Mouse (Mus musculus) midbrain, embryonic 11.5 days (tissue): ENCODE data around the gene Tbc1d24. TPM values are rescaled to one million over a fixed set of nuclear protein-coding genes. Genes with fewer than 3 reads are reported as not detected.

Experiments used
- ATAC-seq: fragments of 200-750 bp; cut with Nextera tagmentation; 2 replicates; pipeline ENCODE4 v1.8.0; 2017; ENCODE audit warnings: moderate TSS enrichment, moderate library complexity; ENCODE audit not compliant: low FRiP score
- DNase-seq: peaks from one replicate; pipeline ENCODE4 v3.0.0; 2015; ENCODE audit warnings: low spot score; ENCODE audit errors: missing footprints
- H3K27ac ChIP-seq: fragments of 300-500 bp; sonication (generic); 2 replicates; pipeline ENCODE4 v1.5.1; 2014; ENCODE audit warnings: low read depth, low read length
- H3K27me3 ChIP-seq: fragments of 300-500 bp; sonication (generic); 2 replicates; pipeline ENCODE4 v1.6.1; 2014; ENCODE audit warnings: mild to moderate bottlenecking, low read length, moderate library complexity, mixed read lengths; ENCODE audit not compliant: control insufficient read depth, insufficient read depth
- H3K36me3 ChIP-seq: fragments of 300-500 bp; sonication (generic); 2 replicates; pipeline ENCODE4 v1.6.1; 2014; ENCODE audit warnings: mild to moderate bottlenecking, low read length, moderate library complexity, mixed read lengths; ENCODE audit not compliant: control insufficient read depth, insufficient read depth
- H3K4me1 ChIP-seq: fragments of 300-500 bp; sonication (generic); 2 replicates; pipeline ENCODE4 v1.6.1; 2014; ENCODE audit warnings: low read length; ENCODE audit not compliant: control insufficient read depth, insufficient read depth
- H3K4me2 ChIP-seq: fragments of 300-500 bp; sonication (generic); 2 replicates; pipeline ENCODE4 v1.6.1; 2014; ENCODE audit warnings: mild to moderate bottlenecking, moderate library complexity
- H3K4me3 ChIP-seq: fragments of 300-500 bp; sonication (generic); 2 replicates; pipeline ENCODE4 v1.5.1; 2014; ENCODE audit warnings: low read depth, low read length
- H3K9ac ChIP-seq: fragments of 300-500 bp; sonication (generic); 2 replicates; pipeline ENCODE4 v1.6.1; 2014; ENCODE audit warnings: low read length
- H3K9me3 ChIP-seq: fragments of 300-500 bp; sonication (generic); 2 replicates; pipeline ENCODE4 v1.6.1; 2016; ENCODE audit warnings: low read length; ENCODE audit not compliant: control insufficient read depth
- WGBS: fragments of 180-500 bp; shearing (Covaris S2); extraction: QIAGEN DNeasy Blood & Tissue Kit; methylation state at CpG from one replicate; pipeline ENCODE4 v1.1.7; 2014; 5-methylcytosine and 5-hydroxymethylcytosine counted together
- polyA plus RNA-seq: library from polyadenylated mRNA; unstranded; fragments of >200 nt; fragmentation: Nextera tagmentation; extraction: Ambion mirVana; gene quantifications from 2 replicates; pipeline ENCODE4 v1.2.1, GENCODE M21; 2014

The Tbc1d24 gene
- polyA plus RNA-seq, 1 experiment from 2014 or later, result 7.3 TPM

DNA sequence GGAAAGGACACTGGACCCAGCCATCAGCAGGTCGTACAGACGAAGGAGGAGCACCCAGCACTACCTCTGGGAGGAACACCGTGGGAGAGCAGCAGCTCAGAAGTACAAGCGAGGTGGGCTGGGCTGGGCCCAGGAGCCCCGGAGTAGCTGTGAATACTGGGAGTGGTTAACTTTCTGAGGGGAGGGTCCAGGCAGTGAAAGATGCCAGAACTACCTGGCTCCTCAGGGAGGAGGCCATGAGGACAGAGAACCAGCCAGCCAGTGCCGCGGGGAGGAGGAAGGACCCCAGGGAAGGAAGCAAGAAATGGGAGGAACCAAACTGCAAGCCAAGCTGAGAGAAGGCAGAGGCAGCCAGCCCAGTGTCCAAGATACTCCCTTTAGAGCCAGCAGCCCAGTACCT, 22.6 kb upstream of the Tbc1d24 start:
- no peaks in the 10 kb centered on the region for H3K4me1 ChIP-seq
- ATAC-seq, result no peak
- no peak overlapping the region for H3K4me3 ChIP-seq
- peaks cover 51% of the 10 kb centered on the region for H3K36me3 ChIP-seq
- H3K27ac ChIP-seq, result no peak overlapping the region
- H3K9ac ChIP-seq, result no peak overlapping the region
- no peak for DNase-seq
- no peak overlapping the region for H3K4me2 ChIP-seq
- no peaks in the 10 kb centered on the region for H3K27me3 ChIP-seq
- 90% methylated on average over 7 of the region's 7 CpGs for WGBS
- no peaks in the 10 kb centered on the region for H3K9me3 ChIP-seq

DNA sequence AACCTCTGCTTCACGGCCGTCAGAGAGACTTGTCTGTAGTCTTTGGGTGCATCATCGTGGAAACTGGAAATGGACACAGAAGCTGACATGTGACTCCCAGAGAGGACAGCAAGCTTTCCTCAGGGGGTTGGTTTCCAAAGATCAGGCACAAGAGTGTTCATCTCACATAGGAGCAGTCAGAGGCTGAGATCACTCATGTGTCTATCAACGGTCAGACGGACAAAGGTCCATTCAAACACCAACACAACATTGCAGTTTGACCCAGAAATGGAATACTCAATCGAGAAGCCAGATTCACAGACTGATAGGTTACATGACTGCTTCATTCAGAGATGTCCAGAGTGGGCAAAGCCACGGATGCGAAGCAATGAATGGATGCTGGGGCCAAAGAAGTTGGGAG, 21.4 kb upstream of the Tbc1d24 start:
- H3K27ac ChIP-seq, result no peak overlapping the region
- H3K9me3 ChIP-seq, result no peaks in the 10 kb centered on the region
- WGBS, result 91% methylated on average over 8 of the region's 8 CpGs
- DNase-seq, result no peak
- H3K4me1 ChIP-seq, result no peaks in the 10 kb centered on the region
- no peak overlapping the region for H3K4me2 ChIP-seq
- no peaks in the 10 kb centered on the region for H3K27me3 ChIP-seq
- no peak for ATAC-seq
- no peak overlapping the region for H3K4me3 ChIP-seq
- H3K36me3 ChIP-seq, result peaks cover 47% of the 10 kb centered on the region
- H3K9ac ChIP-seq, result no peak overlapping the region

GRCm38 (mm10) chr17:24225851-24226250, 20.5 kb upstream of the Tbc1d24 start:
- Histone ChIP-seq H3K9me3 (no peaks in the 10 kb centered on the region), H3K4me3 (no peak overlapping the region), H3K36me3 (peaks cover 42% of the 10 kb centered on the region), H3K4me2 (no peak overlapping the region), H3K9ac (no peak overlapping the region), H3K27me3 (no peaks in the 10 kb centered on the region), H3K4me1 (no peaks in the 10 kb centered on the region), H3K27ac (no peak overlapping the region)
- no peak for DNase-seq
- no peak for ATAC-seq
- WGBS, result 92% methylated on average over 5 of the region's 5 CpGs

- 88% methylated on average over 10 of the region's 10 CpGs for WGBS
Observed at GRCm38 (mm10) chr17:24224741-24225140, 19.4 kb upstream of the Tbc1d24 start.

GRCm38 (mm10) chr17:24223513-24223912, 18.2 kb upstream of the Tbc1d24 start:
- DNase-seq (no peak), ATAC-seq (no peak)
- Histone ChIP-seq H3K4me1 (peaks cover 10% of the 10 kb centered on the region), H3K36me3 (peaks cover 36% of the 10 kb centered on the region), H3K27me3 (no peaks in the 10 kb centered on the region), H3K9ac (no peak overlapping the region), H3K4me2 (no peak overlapping the region), H3K9me3 (no peaks in the 10 kb centered on the region), H3K4me3 (no peak overlapping the region), H3K27ac (no peak overlapping the region)
- 96% methylated on average over 5 of the region's 5 CpGs for WGBS

More at GRCm38 (mm10) chr17:24224741-24225140, 19.4 kb upstream of the Tbc1d24 start:
- DNase-seq (no peak), ATAC-seq (no peak)
- no peaks in the 10 kb centered on the region for H3K9me3 ChIP-seq
- no peak overlapping the region for H3K4me2 ChIP-seq
- H3K36me3 ChIP-seq, result peaks cover 42% of the 10 kb centered on the region
- H3K9ac ChIP-seq, result no peak overlapping the region
- peaks cover 4% of the 10 kb centered on the region for H3K4me1 ChIP-seq
- no peaks in the 10 kb centered on the region for H3K27me3 ChIP-seq
- H3K4me3 ChIP-seq, result no peak overlapping the region
- no peak overlapping the region for H3K27ac ChIP-seq

DNA sequence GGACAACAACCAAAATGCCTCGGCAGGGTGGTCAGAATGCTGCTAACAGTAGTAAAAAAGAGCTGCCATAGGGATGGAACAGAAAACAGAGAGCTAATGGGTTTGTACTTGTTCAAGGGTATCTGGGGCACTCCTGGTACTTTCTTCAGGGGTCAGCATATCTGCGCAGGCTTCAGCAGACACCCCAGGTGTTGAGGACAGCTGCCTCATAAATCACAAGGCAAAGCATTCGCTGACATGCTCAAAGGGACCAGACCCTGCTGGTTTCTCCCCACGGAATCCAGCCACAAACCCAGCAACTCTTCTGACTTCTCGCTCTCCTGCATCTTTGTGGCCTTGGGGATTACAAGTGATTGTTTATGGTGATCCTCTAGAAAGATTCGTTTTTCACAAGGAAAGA, 17.3 kb upstream of the Tbc1d24 start:
- Histone ChIP-seq H3K4me3 (no peak overlapping the region), H3K9me3 (no peaks in the 10 kb centered on the region), H3K27ac (no peak overlapping the region), H3K9ac (no peak overlapping the region), H3K4me1 (peaks cover 10% of the 10 kb centered on the region), H3K4me2 (no peak overlapping the region), H3K27me3 (no peaks in the 10 kb centered on the region), H3K36me3 (peaks cover 30% of the 10 kb centered on the region)
- DNase-seq (no peak), ATAC-seq (no peak)
- 78% methylated on average over 6 of the region's 6 CpGs for WGBS

GRCm38 (mm10) chr17:24220435-24221411, 15.4 kb upstream of the Tbc1d24 start, which contains the start of gene Tedc2:
TSS of gene Tedc2 (minus strand) at chr17:24220851.
- DNase-seq (peak; percentile 99), ATAC-seq (peak; percentile 93)
- Histone ChIP-seq H3K4me2 (peak within 1 kb of the TSS; percentile 80), H3K4me3 (peak within 1 kb of the TSS; percentile 80), H3K9ac (peak within 1 kb of the TSS; percentile 84), H3K27me3 (no peaks in the 10 kb centered on the region), H3K9me3 (no peaks in the 10 kb centered on the region), H3K27ac (no peak within 1 kb of the TSS; the same call in 1 of the 2 replicates), H3K36me3 (peaks cover 22% of the 10 kb centered on the region), H3K4me1 (peaks cover 10% of the 10 kb centered on the region)
- WGBS, result 5% methylated on average over 41 of the region's 41 CpGs

GRCm38 (mm10) chr17:24216836-24217235, 11.5 kb upstream of the Tbc1d24 start:
- H3K4me1 ChIP-seq, result peaks cover 16% of the 10 kb centered on the region
- peaks cover 7% of the 10 kb centered on the region; the same call in 1 of the 2 replicates for H3K36me3 ChIP-seq
- no peak overlapping the region for H3K4me3 ChIP-seq
- ATAC-seq (no peak), DNase-seq (no peak)
- no peaks in the 10 kb centered on the region for H3K27me3 ChIP-seq
- H3K9ac ChIP-seq, result no peak overlapping the region
- H3K27ac ChIP-seq, result no peak overlapping the region
- no peaks in the 10 kb centered on the region for H3K9me3 ChIP-seq
- WGBS, result 58% methylated on average over 4 of the region's 4 CpGs
- H3K4me2 ChIP-seq, result no peak overlapping the region

- no peak overlapping the region for H3K4me2 ChIP-seq
- peaks cover 33% of the 10 kb centered on the region for H3K4me1 ChIP-seq
- WGBS, result 71% methylated on average over 6 of the region's 6 CpGs
- DNase-seq (peak; percentile 83), ATAC-seq (no peak)
- H3K27me3 ChIP-seq, result peaks cover 14% of the 10 kb centered on the region
- H3K9ac ChIP-seq, result no peak overlapping the region
- no peaks in the 10 kb centered on the region for H3K9me3 ChIP-seq
- H3K4me3 ChIP-seq, result no peak overlapping the region
- H3K36me3 ChIP-seq, result peaks cover 7% of the 10 kb centered on the region; the same call in 1 of the 2 replicates
- no peak overlapping the region for H3K27ac ChIP-seq
Observed at GRCm38 (mm10) chr17:24213186-24213585, 7.8 kb upstream of the Tbc1d24 start.
